Mouse (Mus musculus): ENCODE measurements around the gene 5730522E02Rik. TPM values are rescaled to one million over a fixed set of nuclear protein-coding genes. Genes with fewer than 3 reads are reported as not detected.
"Not testable (repeated sequence)": the region's sequence is repeated elsewhere in the genome, so short reads cannot be mapped to it uniquely, and the experiment has no call there.

Gene 5730522E02Rik
- polyA plus RNA-seq (2015; fragmentation: Nextera tagmentation; extraction: Ambion mirVana): 23.4 and 24.3 TPM in 2 replicates

DNA sequence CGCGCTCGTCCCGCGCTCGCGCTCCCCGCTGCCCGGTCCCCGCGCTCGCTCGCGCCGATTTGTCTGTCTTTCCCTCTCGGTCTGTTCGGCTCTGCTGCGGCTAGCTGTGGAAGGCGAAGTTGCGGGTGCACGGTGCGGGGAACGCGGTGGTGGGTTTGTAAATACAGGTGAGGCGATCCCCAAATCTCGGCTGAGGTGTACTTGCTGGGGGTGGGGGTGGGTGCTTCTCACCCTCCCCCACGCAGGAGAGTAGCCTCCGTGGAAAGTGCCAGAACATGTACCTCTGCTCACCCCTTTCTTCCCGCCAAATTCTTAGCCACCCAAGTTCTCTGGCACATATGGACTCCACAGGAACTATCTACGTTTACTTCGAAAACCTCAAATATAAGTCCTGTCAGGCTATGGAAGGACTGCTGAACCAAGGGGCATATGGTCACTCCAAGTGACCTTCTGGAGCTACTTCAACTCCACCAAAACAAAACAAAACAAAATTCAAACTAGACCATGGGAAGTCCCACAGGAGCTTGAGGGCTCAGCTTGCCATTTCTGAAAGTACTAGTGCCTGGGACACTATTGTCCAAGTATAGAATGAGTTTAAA lies at the start of gene 5730522E02Rik:
Gene 5730522E02Rik, minus strand, starts transcription at position 182 of the 599 bp plus-strand sequence.
- peak within 1 kb of the TSS; percentile 97 for H3K9ac ChIP-seq (replicated peaks)
- H3K27me3 ChIP-seq: no peaks in the 10 kb centered on the region
- H3K4me3 ChIP-seq: peak within 1 kb of the TSS; percentile 67
- 1% methylated on average over 31 of the region's 31 CpGs for WGBS
- H3K4me1 ChIP-seq: peaks cover 11% of the 10 kb centered on the region
- no peaks in the 10 kb centered on the region for H3K9me3 ChIP-seq
- H3K36me3 ChIP-seq: no peaks in the 10 kb centered on the region
- peak within 1 kb of the TSS; percentile 99 for H3K27ac ChIP-seq (replicated peaks)
- H3K4me2 ChIP-seq (replicated peaks): peak within 1 kb of the TSS; percentile 61
- peak; percentile 75; the same call in 1 of the 2 replicates for ATAC-seq (replicated peaks)

DNA sequence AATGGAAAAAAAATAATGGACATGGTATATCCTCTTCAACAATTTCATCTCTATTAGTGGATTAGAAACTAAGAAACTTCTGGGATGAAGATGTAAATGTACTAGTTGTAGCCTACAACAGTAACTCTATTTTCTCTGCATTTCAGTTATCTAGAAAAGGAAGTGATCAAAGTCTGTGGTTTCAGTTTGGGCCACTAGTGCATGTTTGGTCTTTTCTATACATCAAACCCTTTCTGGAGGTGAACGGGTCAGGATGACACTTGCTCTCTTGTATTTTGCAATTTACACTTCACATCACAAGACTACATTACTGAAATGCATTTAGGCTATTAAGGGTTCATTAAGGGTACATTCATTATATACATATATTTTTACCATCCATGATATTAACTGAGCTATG lies 26.0 kb upstream of the 5730522E02Rik start:
- no peak overlapping the region for H3K4me3 ChIP-seq
- no peak overlapping the region for H3K27ac ChIP-seq (replicated peaks)
- H3K9me3 ChIP-seq: no peaks in the 10 kb centered on the region
- no peak overlapping the region for H3K9ac ChIP-seq (replicated peaks)
- H3K4me1 ChIP-seq: no peaks in the 10 kb centered on the region
- no peaks in the 10 kb centered on the region for H3K27me3 ChIP-seq
- no peak for ATAC-seq (replicated peaks)
- no peaks in the 10 kb centered on the region for H3K36me3 ChIP-seq
- 94% methylated on average over 1 of the region's 1 CpGs for WGBS
- H3K4me2 ChIP-seq (replicated peaks): no peak overlapping the region

DNA sequence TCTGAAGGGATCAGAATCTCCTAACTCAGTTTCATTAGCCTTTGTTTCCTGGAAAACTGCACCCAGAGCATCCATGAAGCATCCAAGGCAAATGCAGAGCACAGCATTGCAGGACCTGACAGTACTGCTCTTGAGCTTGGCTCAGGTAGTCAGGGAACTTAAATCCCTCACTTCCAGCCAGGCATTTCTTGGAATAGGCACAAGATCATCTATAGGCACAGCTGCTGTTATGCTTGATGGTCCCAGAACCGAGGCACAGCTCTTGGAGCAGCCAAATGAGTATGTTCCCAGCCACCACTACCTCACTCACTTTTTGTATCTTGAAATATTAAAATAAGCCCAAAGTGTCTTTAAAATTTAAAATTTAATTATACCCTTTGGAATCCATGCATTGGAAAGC lies 19.3 kb upstream of the 5730522E02Rik start:
- H3K36me3 ChIP-seq: no peaks in the 10 kb centered on the region
- H3K4me1 ChIP-seq: no peaks in the 10 kb centered on the region
- 74% methylated on average over 1 of the region's 1 CpGs for WGBS
- no peaks in the 10 kb centered on the region for H3K27me3 ChIP-seq
- H3K9ac ChIP-seq (replicated peaks): no peak overlapping the region
- no peak overlapping the region for H3K4me2 ChIP-seq (replicated peaks)
- peak overlapping the region; percentile 41 for H3K27ac ChIP-seq (replicated peaks)
- H3K4me3 ChIP-seq: no peak overlapping the region
- H3K9me3 ChIP-seq: no peaks in the 10 kb centered on the region
- ATAC-seq (replicated peaks): peak; percentile 48; the same call in 1 of the 2 replicates

DNA sequence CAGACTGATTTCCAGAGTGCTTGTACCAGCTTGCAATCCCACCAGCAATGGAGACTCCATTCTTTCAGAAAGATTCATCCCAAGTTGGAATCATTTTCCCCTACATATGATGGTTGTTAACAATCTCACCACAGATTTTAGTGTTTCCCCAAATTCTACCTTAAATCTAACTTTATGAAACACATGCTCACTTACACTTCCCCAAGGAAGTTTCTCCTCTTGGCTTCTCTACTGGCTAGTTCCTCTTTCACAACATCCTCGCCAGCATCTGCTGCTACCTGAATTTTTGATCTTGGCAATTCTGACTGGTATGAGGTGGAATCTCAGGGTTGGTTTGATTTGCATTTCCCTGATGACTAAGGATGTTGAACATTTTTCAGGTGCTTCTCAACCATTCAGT lies 3.1 kb upstream of the 5730522E02Rik start:
- H3K9ac ChIP-seq (replicated peaks); H3K27me3 ChIP-seq; H3K4me2 ChIP-seq (replicated peaks); H3K9me3 ChIP-seq; ATAC-seq (replicated peaks); H3K4me3 ChIP-seq; H3K27ac ChIP-seq (replicated peaks); H3K36me3 ChIP-seq: not testable (repeated sequence)
- peaks cover 11% of the 10 kb centered on the region for H3K4me1 ChIP-seq
- 91% methylated on average over 1 of the region's 1 CpGs for WGBS

DNA sequence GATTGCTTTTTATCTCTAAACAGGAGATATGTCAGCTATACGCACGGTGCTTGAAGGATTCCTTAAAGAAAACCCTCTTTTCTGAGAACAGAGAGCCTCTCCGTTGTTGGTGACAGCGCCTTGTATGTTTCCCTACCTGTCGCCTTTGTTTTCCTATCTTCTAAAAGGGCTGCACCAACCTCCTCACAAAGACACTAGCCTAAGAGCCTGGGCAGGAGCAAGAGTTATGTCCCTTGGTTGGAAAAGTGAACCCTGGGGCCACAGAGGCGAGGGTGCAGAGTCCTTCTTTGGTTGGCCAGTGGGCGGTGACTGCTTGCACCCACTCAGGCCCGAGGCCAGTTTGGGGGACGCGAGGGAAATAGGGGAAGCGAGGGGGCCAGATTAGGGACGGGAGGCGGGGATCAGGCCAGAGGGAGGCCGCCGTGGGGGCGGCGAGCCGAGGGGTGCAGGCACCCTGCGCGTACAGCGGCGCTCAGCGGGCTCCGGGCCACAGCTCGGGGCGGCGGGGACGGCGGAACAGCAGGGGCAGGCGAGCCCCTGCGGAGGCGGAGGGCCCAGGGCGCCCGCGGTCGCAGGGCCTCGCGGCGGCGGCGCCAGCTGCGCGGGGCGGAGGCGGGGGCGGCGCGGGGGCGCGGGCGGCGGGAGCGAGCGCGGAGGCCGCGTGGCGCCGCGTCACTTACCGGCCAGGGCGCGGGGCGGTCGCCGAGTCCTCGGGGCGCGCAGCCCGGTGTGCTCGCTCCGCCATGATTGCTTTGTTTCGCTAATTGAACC lies 567 bp downstream of the 5730522E02Rik start:
- peak overlapping the region; percentile 67 for H3K4me3 ChIP-seq
- no peaks in the 10 kb centered on the region for H3K36me3 ChIP-seq
- 1% methylated on average over 57 of the region's 73 CpGs for WGBS
- peak; percentile 94 for ATAC-seq (replicated peaks)
- H3K27me3 ChIP-seq: no peaks in the 10 kb centered on the region
- H3K9me3 ChIP-seq: no peaks in the 10 kb centered on the region
- H3K9ac ChIP-seq (replicated peaks): peak overlapping the region; percentile 97
- H3K4me1 ChIP-seq: peaks cover 11% of the 10 kb centered on the region
- peak overlapping the region; percentile 61 for H3K4me2 ChIP-seq (replicated peaks)
- H3K27ac ChIP-seq (replicated peaks): peak overlapping the region; percentile 99

DNA sequence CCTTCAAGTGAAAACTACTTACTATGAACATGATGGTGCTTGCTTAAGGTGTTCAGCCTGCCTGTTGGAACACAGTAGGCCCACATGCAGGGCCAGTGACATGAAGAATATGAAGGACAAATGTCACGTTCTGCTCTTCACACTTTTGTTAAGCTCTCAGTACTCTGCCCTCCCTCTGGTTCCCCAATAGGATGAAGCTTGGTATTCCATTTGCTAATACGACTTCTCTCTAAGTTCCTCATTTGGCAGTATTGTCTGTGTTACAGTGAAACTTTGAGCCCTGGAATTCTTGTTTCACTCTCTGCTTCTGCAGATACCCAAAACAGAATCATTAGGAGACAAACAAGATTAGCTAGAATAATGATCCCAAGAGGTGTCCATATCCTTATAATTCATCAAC lies 7.1 kb downstream of the 5730522E02Rik start:
- no peaks in the 10 kb centered on the region for H3K27me3 ChIP-seq
- no peak overlapping the region for H3K4me2 ChIP-seq (replicated peaks)
- WGBS: 86% methylated on average over 2 of the region's 2 CpGs
- no peak for ATAC-seq (replicated peaks)
- H3K4me1 ChIP-seq: no peaks in the 10 kb centered on the region
- no peak overlapping the region for H3K9ac ChIP-seq (replicated peaks)
- no peaks in the 10 kb centered on the region for H3K36me3 ChIP-seq
- H3K9me3 ChIP-seq: no peaks in the 10 kb centered on the region
- no peak overlapping the region for H3K27ac ChIP-seq (replicated peaks)
- no peak overlapping the region for H3K4me3 ChIP-seq

DNA sequence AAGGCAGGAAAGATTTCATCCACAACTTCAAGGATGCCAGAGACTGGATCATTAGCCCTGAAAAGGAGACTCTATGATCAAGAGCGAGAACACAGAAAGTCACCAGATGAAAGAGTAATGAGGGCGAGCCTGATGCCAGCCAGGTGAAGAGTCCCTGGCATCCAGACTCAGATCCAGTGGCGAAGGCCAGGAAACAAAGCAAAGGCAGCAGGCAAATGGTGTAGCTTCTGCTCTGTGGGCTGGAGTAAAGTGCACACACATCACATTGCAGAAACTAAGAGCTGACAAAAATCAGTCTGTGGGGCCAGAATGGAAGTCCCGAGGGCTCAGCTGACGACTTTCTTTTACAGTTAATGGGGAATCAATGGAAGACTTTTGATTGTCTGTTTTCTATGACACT lies 7.7 kb downstream of the 5730522E02Rik start:
- Histone ChIP-seq H3K27ac (replicated peaks) (no peak overlapping the region), H3K36me3 (no peaks in the 10 kb centered on the region), H3K27me3 (no peaks in the 10 kb centered on the region), H3K4me3 (no peak overlapping the region), H3K4me2 (replicated peaks) (no peak overlapping the region), H3K9ac (replicated peaks) (no peak overlapping the region), H3K9me3 (no peaks in the 10 kb centered on the region), H3K4me1 (no peaks in the 10 kb centered on the region)
- WGBS: 76% methylated on average over 5 of the region's 5 CpGs
- no peak for ATAC-seq (replicated peaks)

DNA sequence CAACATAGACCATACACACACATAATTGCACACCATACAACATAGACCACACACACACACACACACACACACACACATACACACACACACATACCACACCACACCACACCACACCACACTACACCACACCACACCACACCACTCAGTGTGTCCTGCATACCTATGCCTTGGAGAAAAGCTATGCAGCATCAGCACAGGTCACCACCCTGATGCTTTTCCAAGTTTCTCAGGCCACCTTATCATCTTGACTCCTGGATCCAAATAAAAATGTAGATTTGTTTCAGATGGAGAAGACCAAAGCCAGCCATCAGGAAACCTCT lies 8.8 kb downstream of the 5730522E02Rik start:
- no peaks in the 10 kb centered on the region for H3K27me3 ChIP-seq
- H3K4me1 ChIP-seq: no peaks in the 10 kb centered on the region
- H3K9ac ChIP-seq (replicated peaks): no peak overlapping the region
- 0 out of 2 replicates have a peak, but pooled peaks have one; percentile 23 for ATAC-seq (replicated peaks)
- H3K36me3 ChIP-seq: no peaks in the 10 kb centered on the region
- no peak overlapping the region for H3K4me2 ChIP-seq (replicated peaks)
- no peaks in the 10 kb centered on the region for H3K9me3 ChIP-seq
- no peak overlapping the region for H3K27ac ChIP-seq (replicated peaks)
- no peak overlapping the region for H3K4me3 ChIP-seq

DNA sequence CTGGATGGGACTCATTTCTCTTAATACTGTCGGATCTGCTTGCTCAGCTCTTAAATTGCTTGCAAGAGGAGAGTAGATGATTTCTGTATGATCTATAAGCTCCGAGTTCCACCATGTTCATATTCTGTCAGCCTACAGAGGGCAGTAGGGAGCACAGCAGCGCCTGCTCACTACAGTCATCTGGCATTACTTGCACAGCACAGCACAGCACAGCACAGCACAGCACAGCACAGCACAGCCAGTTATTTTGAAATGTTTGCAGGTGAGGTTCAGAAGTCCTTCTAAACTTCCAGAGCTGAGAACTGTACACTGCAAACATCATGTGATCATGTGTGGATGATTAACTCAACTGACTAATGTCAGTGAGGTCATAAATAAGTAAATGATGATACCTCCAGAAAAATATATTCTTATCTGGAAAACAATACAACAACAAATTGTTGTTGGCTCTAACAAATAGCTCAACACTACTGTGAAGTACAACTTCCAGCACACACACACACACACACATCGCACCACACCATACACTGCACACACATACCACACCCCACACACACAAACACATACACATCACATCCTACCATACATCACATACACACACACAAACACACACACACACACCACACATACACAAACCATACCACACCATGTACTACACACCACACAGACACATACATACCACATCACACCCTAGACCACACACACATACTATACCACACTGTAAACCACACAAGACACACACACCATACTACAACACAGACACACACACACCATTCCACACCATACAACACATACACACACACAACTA lies 9.4 kb downstream of the 5730522E02Rik start:
- no peak overlapping the region for H3K27ac ChIP-seq (replicated peaks)
- H3K36me3 ChIP-seq: no peaks in the 10 kb centered on the region
- H3K9me3 ChIP-seq: no peaks in the 10 kb centered on the region
- no peak overlapping the region for H3K4me3 ChIP-seq
- H3K4me2 ChIP-seq (replicated peaks): no peak overlapping the region
- H3K27me3 ChIP-seq: no peaks in the 10 kb centered on the region
- H3K4me1 ChIP-seq: no peaks in the 10 kb centered on the region
- H3K9ac ChIP-seq (replicated peaks): no peak overlapping the region
- ATAC-seq (replicated peaks): peak; percentile 70
- 52% methylated on average over 4 of the region's 4 CpGs for WGBS

DNA sequence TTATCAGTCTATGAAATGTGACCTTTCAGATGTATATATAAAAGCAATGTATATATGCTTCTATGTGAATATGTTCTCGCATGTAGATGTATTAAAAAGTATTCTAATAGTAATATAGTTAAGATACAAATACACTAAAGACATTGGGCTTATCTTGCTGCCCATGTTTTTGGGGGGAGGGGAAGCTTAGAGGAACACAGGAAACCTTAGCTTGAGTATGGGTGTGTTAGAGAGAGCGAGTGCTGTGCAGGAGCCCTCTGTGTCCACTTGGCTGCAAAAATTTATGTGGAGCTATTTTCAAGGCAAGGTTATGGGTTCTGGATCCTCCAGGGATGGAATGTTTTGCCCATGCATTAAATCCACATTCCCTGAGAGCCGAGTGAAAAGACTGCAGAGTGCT lies 15.1 kb downstream of the 5730522E02Rik start:
- no peaks in the 10 kb centered on the region for H3K4me1 ChIP-seq
- no peak overlapping the region for H3K27ac ChIP-seq (replicated peaks)
- H3K36me3 ChIP-seq: no peaks in the 10 kb centered on the region
- H3K4me2 ChIP-seq (replicated peaks): no peak overlapping the region
- H3K27me3 ChIP-seq: no peaks in the 10 kb centered on the region
- 93% methylated on average over 3 of the region's 3 CpGs for WGBS
- ATAC-seq (replicated peaks): no peak
- no peak overlapping the region for H3K4me3 ChIP-seq
- no peak overlapping the region for H3K9ac ChIP-seq (replicated peaks)
- no peaks in the 10 kb centered on the region for H3K9me3 ChIP-seq

DNA sequence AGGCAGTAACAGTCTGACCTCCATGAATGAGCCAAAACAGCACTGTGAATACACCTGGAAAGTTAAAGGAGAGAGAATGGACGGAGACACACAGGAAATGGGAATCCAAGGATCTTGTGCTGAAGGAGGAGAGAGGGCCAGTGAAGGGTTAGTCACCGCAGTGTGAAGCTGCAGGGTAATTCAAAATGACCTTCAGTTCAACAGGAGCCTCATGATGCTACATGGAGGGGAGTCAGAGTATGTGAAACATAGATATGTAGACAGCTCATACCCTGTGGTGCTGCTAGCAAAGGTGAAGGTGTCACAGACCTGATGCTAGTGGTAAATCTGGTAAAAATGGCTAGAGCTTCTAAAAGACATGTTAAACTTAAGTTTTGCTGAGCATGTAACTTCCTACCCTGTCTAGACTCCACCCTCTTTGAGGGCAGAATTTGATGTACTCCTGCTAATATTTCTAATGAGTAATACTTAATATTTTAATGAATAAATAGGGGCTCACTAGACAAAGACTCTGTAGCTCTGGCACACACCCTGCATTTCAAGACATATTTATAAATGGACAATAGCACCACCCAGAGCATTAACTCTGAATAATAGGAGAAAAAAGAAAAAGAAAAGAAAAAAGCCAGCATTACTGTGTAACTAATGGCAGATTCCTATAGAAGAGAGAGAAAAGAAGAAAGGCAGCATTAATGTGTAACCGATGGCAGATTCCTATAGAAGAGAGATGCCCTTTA lies 23.2 kb downstream of the 5730522E02Rik start:
- Histone ChIP-seq H3K36me3 (no peaks in the 10 kb centered on the region), H3K4me3 (no peak overlapping the region), H3K27me3 (no peaks in the 10 kb centered on the region), H3K4me2 (replicated peaks) (no peak overlapping the region), H3K4me1 (no peaks in the 10 kb centered on the region), H3K9me3 (no peaks in the 10 kb centered on the region), H3K27ac (replicated peaks) (no peak overlapping the region), H3K9ac (replicated peaks) (no peak overlapping the region)
- WGBS: 72% methylated on average over 3 of the region's 3 CpGs
- ATAC-seq (replicated peaks): 0 out of 2 replicates have a peak, but pooled peaks have one; percentile 29

DNA sequence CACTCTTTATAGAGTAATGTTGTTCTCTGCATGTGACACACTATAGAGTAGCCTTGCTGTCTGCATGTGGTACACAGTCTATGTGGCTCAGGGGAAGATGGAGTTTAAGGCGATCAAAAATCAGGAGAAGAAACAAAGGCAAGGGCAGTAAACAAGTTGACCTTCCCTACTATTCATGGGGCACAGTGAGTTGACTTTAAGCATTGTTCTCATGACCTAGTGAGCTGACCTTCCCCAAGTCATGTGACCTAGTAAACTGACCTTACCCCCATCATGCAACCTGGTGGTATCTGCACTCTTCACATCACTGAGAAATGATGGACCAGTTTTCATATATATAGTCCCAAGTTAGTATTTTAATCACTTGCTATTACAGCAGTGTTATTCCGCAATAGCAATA lies 40.0 kb downstream of the 5730522E02Rik start:
- Histone ChIP-seq H3K4me2 (replicated peaks) (no peak overlapping the region), H3K27ac (replicated peaks) (no peak overlapping the region), H3K9ac (replicated peaks) (no peak overlapping the region), H3K9me3 (no peaks in the 10 kb centered on the region), H3K4me1 (no peaks in the 10 kb centered on the region), H3K36me3 (no peaks in the 10 kb centered on the region), H3K27me3 (no peaks in the 10 kb centered on the region), H3K4me3 (no peak overlapping the region)
- ATAC-seq (replicated peaks): no peak
- WGBS: 97% methylated on average over 2 of the region's 2 CpGs
